Mouse (Mus musculus) gastrocnemius, adult 8-10 months (tissue): ENCODE results near the gene Ankrd33b. TPM values are rescaled to one million over a fixed set of nuclear protein-coding genes. Genes with fewer than 3 reads are reported as not detected.

Source experiments
- DNase-seq, 2 experiments: peaks; one replicate each; pipeline ENCODE4 v3.0.0; 2022; ENCODE audit warnings: low spot score in 2 of 2
- total RNA-seq, 4 experiments: library from RNA; stranded (reverse); gene quantifications; 2 replicates each; pipeline ENCODE4 v1.2.4; 2022

Gene Ankrd33b
- total RNA-seq, 4 experiments from 2014 or later: 11.5 to 18.8 (median 16.5) TPM

- DNase-seq: no peak
These were observed 28.8 kb downstream of the Ankrd33b start for GRCm38 (mm10) chr15:31338656-31339291.

DNA sequence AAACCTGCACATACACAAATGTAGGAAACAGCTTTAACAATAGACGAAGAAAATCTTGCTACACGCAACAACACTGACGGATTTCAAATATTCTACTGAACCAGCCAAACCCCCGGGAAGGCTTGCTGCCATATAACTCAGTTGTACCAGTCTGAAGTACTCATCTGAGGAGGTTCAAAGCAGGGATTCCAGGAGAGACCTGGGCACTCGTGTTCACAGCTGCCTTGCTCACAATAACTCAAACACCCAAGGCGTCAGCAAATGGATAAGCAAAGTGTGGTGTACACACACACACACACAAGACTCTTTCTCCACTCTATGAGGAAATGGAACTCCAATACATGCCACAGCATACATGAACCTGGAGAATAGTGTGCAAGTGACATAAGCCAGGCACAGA is 29.5 kb downstream of the Ankrd33b start:
- DNase-seq: no peak

DNA sequence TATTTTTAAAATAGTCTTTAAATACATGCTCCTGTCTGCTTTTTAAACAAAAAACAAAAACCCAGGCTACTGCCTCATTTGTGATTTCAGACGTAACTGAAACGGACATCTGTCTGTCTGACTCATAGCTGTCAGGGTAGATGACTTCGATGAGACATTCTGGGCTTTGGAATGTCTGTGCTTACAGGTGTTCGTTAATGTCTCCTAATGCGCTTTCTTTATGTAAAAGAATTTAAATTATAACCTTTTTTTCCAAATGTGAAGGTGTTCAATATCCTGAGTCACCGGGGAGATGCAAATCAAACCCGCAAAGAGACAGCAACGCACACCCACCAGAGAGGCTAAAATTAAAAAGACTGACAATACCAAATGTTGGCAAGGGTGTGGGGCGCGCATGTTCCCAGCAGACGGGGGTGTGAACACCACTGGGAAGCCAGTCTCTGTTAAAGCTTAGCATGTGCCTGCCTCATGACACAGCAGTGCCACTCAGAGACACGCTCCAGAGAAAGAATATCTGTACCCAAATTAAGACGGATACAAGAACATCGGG is 30.3 kb downstream of the Ankrd33b start:
- DNase-seq: no peak

DNA sequence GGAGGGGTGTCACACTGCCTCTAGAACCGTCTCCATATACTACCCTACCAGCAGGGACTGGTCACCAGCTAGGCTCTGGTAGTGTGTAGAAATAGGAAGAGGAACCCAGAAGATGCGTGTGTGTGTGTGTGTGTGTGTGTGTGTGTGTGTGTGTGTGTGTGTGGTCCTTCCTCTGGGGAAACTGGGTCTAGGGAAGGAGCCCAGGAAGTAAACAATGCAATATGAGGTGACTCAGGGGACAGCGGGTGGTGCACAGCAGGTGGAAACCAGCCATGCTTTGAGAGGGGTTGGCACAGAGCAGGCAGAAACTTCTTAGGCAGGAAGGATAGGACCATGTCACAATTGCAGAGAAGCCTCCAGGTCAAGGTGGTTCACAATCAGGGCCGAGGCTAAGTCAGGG is 30.8 kb downstream of the Ankrd33b start:
- no peak for DNase-seq

- DNase-seq: no peak
These were observed 32.7 kb downstream of the Ankrd33b start for GRCm38 (mm10) chr15:31334829-31335228.

DNA sequence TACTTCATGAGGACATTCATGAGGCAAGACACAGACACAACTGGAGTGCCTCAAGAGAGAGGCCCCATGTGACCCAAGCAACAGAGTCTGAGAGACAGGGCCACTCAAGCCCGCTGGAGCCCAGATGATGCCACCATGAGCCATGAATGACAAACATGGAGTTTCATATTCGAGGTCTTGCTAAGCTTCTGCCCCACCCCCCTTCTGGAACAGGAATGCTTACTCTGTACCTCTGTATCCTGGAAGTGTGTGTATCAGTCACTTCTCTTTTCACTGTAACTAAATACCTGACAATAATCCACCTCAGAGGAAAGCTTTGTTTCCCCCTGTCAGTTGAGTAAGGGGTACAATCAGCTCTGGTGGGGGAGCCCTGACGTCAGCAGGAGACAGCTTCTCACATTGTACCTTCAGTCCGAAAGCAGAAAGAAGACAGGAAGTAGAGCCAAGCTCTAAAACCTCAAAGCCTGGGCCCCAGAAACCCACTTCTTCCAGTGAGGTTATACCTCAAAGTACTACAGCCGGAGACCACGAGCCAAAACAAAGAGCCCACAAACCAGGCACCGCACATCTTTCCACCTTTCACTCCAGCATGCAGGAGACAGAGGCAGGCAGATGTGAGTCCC is 34.9 kb downstream of the Ankrd33b start:
- no peak for DNase-seq

DNA sequence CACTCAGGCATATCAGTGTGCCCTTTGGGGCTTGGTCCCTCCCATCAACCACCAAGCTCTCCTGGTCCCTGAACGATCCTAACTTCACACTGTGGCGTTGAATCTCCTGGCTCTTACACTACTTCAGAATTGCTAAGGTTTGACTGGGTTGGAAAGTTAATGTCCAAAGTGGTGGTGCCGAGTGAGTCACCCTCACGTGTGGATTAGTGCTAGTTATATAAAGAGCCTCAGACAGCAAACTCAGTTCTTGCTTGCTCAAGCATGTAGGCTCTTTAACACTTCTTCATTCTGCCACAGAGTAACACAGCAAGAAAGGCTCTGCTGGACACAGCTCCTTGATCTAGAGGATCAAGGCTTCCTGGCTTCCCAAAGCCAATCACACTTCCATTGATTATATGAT is 35.8 kb downstream of the Ankrd33b start:
- DNase-seq: no peak

GRCm38 (mm10) chr15:31328082-31328614 is 39.4 kb downstream of the Ankrd33b start:
- no peak for DNase-seq

DNA sequence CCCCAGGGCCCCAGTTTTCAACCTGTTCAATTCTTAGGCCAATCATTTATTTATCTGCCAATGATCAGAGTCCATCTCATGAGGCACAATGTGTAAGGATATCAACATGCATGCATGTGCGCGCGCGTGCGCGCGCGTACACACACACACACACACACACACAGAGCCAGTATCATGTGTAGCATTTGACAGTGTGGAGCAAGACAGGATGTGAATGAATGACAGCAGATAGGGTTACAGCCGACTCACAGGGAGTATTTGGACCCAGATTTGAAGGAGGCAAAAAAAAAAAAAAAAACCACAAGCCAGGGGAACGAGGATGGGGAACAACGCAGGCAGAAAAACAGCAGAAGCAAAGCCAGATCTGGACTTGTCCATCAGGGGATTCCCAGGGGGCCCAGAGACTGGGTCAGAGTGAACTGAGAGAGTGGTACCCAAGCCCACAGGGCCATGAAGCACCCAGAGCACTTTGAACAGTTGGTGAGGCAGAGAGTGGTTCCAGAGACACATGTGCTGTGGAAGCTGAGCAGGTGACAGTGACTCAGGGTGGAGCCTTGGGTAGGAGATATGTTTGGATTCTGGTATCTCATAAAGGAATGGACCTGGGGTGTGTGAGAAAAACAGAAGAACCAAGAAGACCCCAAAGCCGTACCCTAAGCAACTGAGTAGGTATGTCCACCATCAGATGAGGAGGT is 41.7 kb downstream of the Ankrd33b start:
- DNase-seq: no peak

- no peak for DNase-seq
These were observed 43.0 kb downstream of the Ankrd33b start for GRCm38 (mm10) chr15:31324551-31324950.

GRCm38 (mm10) chr15:31323684-31324083 is 43.8 kb downstream of the Ankrd33b start:
- no peak for DNase-seq

GRCm38 (mm10) chr15:31320598-31321377 is 46.7 kb downstream of the Ankrd33b start:
- no peak for DNase-seq

DNA sequence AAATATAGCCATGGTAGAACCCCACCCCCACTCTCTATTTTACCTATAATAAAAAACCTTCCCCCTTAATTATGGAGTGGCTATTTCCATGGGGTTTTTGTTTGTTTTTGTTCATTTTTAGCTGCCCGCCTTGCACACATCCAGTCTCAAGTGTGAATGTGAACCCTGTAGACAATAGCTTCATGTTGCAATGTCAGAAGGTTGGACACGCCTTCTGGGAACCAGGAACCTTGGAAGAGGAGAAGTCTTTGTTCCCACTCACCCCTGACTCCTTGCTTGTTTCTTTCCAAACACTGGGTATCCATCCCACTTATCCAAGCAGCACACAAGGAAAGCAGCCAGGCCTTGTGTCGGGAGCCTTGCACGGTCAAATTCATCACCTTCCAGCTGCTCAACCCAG is 48.5 kb downstream of the Ankrd33b start:
- DNase-seq: no peak

DNA sequence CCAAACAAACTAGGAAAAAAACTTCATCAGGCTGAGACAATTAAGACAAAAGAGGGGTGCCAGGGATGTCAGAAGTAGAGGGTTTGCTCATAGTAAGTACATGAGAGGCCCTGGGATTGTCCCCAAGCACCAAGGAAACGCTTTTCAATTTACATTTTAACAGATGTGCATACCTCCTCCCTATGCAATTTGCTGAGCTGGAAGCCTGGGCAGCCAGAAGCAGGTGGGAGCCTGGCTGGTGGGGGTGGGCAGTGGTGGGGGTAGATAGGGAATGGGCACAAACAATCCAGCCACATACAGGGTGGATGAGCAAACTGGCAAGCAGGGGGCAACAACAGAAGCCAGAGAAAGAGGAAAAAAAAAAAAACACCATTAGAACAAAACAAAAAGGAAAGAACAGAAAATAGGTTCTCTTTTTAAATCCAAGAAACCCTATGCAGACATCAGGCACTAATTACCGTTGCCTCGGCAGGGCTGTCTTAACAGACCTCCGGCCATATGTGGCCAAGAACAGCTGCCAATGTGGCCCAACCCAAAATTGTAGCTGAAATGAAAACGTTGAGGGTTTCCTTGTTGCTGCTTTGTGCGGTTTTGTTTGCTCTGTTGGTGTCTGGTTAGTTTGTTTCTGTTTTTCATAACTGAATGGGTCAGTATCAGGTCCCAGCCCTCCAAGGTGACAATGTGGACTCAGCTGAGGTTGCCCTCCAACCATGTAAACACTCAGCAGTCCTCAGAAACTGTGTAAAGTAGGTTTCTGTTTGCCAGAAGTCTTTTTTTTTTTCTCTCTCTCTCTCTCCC is 49.2 kb downstream of the Ankrd33b start:
- DNase-seq: no peak

GRCm38 (mm10) chr15:31317056-31317805 is 50.3 kb downstream of the Ankrd33b start:
- no peak for DNase-seq

GRCm38 (mm10) chr15:31315630-31316231 is 51.8 kb downstream of the Ankrd33b start:
- DNase-seq: peak; percentile 47 to 53

GRCm38 (mm10) chr15:31312001-31312400 is 55.5 kb downstream of the Ankrd33b start:
- no peak for DNase-seq

- DNase-seq: no peak
These were observed 58.0 kb downstream of the Ankrd33b start for GRCm38 (mm10) chr15:31309526-31309925.

DNA sequence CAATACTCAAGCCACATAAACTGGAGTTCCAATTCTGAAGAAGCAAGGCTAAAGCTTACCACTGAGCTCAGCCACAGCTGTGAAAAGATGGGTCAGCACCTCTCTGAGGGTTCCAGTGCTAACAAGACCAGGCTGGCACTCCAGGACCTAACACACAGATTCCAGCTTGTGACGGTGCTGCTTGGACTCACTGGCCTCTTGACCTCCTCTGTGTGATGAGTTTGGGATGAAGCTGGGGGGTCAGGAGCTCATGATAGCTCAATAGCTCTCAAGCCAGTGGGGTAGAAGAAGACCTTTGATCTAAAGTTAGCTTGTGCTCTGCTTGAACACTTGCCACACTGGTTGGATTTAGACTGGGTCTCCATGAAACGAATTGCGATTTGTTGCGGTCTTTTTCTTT is 60.8 kb downstream of the Ankrd33b start:
- no peak for DNase-seq
